Mouse (Mus musculus) megakaryocyte, adult 5-6 weeks (primary cell): ENCODE results near the gene Mettl27. TPM values are rescaled to one million over a fixed set of nuclear protein-coding genes. Genes with fewer than 3 reads are reported as not detected.
A peak's percentile ranks its signal among the peaks of the same experiment; 100 is the strongest.
"Not testable (repeated sequence)": the region's sequence is repeated elsewhere in the genome, so short reads cannot be mapped to it uniquely, and the experiment has no call there.

Source experiments
- ATAC-seq: 2 replicates; pipeline ENCODE4 v1.8.0; 2016; ENCODE audit warnings: mild to moderate bottlenecking, inconsistent platforms; ENCODE audit not compliant: poor library complexity, severe bottlenecking
- total RNA-seq, 2 experiments: library from RNA; stranded (forward) in 1 of 2; stranded (reverse) in 1 of 2; fragments of 153-499, 151-499 nt in 1 of 2; fragments of 221-1000, 200-1000 nt in 1 of 2; gene quantifications; 2 replicates each; pipeline versions ENCODE4 v1.2.3 to v1.2.4; 2015 to 2017

Gene Mettl27
- total RNA-seq, 2 experiments from 2014 or later, result 1.3 to 3.0 TPM

DNA sequence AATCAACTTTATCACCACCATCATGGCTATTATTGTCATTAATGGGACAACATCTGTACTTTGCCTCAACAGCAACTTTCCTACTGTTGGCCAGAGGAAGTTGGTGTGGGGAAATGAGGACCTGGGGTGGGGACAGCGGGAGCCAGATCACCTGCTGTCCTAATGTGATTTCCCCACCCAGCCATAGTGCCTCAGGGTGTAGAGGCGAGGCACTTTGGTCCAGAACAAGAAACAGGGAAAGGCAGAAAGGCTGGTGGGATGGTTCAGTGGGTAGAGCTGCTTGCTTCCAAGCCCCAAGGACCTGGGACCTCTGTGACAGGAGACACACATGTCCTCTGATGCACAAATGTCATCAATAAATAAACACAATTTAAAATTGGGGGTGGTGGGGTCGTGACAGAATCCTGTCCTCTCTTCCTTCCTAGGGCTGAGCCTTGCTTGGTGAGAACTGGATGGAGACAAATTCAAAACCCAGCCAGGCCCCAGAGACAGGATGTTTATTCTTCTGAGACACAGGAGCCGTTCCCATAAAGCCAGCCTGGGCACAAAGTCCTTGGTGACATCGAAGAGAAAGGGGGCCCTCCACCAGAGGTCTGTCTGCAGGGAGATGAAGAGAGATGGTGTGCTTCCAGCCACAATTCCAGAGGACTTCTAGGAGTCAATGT, 15.4 kb downstream of the Mettl27 start:
- ATAC-seq, result no peak

DNA sequence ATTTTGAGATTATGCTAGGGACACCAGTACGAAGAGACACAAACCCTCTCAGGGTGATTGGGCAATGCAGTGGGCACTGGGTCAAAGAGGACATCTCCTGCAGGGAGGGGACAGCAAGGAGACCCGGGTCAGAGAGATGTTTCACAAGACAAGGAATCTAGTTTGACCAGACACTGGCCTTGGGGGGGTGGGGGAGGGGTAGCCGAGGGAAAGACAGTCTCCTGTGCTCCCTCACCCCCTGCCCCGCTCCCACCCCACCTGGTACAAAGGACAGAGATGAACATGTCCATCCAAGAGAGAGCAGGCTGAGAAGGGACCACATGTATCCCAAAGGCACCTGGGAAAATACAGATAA, 15.9 kb downstream of the Mettl27 start:
- no peak for ATAC-seq

DNA sequence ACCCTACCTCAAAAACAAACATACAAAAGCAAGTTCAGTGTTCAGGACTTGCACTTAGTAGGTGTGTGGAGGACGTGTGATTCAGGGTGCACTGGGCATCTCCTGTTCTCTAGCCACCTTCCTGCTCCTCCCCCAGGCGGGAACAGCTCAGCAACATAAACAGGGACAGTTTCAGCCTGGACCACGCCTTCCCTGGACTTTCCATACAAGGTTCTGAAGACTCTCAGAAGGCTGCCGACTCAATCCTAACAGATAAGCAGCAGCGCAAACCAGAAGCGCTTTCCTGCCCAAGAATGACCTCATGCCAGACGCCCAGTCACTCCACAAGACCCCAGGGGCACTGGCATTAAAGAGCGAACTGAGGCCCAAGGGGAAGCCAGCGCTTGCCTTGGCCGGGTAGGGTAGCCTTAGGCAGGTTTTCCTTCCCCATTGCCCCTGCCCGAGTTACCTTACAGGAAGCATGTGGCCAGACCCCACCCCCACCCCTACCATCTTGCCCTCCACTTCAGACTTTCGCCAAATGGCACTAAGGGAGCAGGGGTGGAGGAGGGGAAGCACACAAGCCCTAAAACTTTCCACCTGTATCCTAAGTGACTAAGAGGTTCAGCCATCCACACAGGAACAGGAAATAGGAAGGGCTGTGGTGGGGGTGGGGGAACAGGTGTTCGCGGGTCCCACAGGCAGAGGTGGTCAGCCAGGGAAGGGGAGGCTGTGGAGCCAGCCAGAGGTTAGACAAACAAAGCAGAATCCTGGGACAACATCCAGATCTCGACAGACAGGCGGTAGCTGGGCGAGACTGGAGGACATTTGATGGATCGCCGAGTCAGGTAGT, 19.1 kb downstream of the Mettl27 start:
- ATAC-seq, result no peak; the same call in 1 of the 2 replicates

DNA sequence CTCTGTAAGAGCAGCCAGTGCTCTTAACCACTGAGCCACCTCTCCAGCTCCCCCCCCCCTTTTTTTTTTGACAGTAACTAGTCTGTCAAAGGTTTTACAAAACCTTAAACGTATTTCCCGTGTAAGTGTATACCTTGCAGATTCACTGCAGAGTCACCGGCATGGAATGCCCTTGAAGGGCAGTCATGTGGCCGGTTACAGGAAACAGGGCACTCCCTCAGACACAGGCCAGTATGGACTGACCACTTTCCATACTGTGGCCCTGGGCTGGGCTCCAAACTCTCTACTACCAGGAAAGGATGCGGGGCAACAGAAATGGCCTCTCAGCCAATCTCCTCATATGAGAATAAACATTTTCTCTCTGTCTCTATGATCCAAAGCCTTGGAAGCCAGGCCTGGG, 23.3 kb downstream of the Mettl27 start:
- no peak for ATAC-seq

DNA sequence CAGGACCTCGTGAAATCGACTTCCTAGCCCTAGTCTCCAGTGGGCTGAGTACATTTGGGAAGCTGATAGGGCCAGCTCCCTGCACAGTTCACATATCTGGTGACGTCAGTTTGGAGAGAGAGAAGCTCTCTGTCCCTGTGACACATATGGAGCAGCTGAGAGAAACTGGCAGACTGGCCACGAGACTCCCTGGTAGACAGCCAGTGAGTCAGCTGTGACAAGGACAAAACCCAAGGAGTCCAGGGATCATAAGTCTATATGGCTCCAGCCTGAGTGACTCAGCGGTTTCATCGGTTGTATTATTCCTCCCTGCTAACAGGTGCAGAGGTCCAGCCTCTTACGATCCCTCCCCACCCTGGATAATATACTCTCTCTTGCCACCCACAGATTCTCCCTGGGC, 26.9 kb downstream of the Mettl27 start:
- no peak for ATAC-seq

DNA sequence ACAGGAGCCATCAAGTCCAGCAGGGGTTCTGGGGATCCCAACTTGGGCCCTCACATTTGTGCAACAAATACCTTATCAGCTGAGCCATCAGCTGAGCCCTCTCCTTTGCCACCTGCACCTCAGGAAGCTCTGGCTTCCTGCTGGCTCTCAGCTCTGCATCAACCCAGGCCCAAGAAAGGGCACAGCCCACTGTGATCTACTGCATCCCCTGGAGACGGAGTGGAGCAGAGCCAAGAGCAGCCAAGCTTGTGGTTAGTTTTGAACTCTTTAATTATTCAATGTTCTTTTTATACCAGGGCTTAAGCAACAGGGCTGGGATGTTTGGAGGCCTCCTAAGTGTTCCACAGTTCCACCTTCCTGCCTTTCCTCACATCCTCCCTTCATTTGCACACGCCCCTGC, 28.3 kb downstream of the Mettl27 start:
- no peak for ATAC-seq

DNA sequence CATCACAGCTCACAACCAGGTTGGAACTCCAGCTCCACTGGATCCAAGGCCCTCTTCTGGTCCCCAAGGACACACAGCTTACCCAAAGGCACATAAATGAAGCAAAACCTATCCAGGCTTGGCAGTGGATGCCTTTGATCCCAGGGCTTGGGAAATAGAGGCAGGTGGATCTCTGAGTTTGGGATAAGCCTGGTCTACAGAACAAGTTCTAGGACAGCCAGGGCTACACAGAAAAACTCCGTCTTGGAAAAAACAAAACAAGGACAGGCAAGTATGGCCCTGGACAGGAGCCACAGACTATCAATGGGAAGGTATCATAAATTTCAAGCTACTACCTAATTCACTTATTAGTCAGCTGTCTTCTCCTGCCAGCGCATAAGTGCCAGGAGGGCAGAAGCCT, 29.4 kb downstream of the Mettl27 start:
- ATAC-seq, result no peak

DNA sequence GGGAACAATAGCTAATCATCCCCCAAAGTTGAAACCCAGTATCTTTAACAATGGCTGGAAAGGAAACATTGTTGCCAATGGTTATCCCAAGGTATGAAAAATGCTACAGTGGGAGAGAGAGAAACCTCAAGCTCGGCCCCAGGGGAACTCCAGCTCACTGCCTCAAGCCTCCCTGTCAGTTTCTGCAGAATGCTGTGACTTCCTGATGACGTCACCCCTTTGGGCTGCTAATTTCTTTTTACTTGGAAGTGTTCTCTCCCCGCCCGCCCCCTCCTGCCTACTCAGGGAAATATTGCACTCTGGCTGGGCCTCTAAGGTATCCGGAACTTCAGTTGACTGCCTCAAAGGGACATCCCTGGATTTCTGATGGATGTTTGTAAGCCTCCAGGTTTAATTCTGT, 31.4 kb downstream of the Mettl27 start:
- ATAC-seq, result no peak

DNA sequence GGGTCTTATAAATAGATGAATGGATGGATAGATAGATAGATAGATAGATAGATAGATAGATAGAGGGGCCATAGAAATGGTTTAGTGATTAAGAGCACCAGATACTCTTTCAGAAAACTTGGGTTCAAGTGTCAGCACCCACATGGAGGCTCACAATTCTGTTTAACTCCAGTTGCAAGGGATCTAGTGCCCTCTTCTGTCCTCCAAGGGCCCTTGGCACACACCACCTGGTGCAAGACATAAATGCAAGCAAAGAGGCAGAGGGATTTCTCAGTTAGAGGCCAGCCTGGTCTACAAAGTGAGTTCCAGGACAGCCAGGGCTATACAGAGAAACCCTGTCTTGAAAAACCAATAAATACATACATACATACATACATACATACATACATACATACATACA, 32.5 kb downstream of the Mettl27 start:
- ATAC-seq, result not testable (repeated sequence)

DNA sequence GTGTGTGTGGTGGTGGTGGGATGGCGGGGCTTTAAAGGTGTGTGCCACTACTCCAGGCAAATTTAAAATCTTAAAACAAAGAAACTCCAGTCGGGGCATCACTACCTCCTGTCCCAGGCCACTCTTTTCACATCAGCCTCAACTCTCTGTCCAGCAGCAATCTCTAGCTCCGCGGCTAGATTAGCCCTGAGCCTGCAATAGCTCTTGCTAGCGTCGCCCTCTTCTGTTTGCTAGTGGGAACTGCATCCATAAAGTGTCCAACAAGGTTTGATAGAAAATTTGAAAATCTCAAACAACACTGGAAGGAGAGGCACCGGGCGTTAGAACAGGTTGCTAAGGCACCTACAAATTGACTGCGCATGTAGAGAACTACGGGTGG, 33.3 kb downstream of the Mettl27 start:
- ATAC-seq, result peak; percentile 85

DNA sequence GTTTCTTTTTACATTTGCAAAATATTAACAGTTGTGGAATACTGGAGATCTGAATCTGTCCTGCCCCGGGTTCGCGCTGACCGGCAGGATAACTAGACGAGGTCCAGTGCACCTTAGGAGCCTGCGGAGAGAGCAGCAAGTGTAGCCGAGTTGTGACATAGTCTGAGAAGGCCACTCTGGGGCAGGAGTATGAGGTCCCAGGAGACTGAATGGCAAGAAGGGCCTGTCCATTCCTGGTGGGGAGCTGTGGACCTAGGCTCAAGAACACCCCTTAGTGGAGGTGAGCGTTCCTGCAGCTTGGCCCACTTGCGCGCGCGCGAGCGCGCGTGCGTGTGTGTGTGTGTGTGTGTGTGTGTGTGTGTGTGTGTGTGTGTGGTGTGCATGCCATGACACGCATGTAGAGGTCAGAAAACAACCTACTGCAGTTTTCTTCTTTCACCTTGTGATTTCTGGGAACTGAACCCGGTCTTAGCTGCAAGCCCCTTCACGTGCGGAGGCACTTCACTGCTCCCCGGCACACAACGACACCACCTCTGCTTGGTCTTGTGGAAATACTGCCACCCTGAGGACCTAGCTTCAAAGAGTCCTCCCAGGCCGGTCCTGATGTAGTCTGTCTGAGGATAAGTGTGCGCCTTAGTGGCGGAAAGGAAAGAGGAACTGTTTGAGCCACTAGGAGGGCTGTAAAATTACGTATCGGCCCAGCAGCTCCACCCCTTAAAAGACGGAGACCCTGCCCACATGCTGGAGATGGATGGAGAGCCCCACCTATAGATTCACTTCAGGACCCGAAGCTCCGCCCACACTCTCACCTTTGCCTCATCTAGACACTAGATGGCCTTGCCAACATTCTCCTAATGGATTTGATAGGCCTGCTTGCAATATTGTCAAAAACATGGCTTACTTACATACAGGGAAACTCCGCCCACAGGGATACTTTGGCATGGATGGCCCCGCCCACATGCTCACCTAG, 34.0 kb downstream of the Mettl27 start:
- ATAC-seq, result peak; percentile 77

DNA sequence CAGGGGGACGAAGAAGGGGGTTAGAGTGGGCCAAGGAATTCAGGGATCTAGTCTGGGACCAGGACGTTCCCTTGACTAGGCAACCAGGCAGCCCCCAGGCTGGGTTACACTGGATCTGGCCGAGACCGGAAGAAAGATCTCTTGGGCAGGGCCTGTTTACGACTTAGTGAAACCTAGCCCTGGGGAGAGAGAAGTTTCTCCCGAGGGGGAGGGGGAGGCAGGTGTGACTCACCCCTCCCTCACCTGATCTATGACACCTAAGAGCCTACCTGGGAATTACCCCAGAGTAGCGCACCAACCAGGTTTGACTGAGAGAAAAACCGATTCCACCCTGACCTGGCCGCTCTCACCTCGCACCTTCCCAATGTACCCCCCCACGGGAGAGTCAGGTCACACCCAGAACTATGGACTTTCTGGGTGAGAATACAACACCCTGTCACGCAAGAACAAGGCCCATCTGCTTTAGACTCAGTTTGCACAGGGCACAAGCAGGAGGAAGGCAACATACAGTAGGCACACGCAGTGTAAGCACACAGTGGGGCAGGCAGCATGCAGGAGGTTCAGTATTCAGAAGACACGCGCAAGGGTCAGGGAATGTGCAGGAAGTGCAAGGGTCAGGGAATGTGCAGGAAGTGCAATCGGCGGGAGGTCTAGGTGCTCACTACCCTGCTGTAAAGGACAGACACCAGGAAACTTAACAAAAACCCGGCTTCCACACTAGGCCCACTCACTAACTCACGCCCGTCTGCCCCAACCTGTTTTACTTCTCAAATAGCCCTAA, 35.2 kb downstream of the Mettl27 start:
- no peak for ATAC-seq

DNA sequence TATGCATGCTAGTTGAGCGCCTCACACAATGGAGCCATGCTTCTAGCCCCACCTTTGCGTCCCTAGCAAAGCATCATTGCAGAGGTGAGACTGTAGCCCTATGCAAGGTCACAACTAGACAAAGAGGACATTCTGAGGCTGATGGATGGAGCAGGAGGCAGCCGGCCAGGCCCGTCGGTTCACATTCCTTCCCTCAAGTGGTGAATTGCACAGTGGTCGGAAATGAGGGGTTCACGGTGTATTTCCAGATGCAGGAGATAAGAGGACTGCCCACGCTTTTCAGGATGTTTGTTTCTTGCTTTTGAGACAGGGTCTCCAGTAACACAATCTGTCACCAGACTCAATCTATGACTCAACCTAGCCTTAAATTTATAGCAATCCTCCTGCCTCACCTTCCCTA, 38.5 kb downstream of the Mettl27 start:
- no peak for ATAC-seq

DNA sequence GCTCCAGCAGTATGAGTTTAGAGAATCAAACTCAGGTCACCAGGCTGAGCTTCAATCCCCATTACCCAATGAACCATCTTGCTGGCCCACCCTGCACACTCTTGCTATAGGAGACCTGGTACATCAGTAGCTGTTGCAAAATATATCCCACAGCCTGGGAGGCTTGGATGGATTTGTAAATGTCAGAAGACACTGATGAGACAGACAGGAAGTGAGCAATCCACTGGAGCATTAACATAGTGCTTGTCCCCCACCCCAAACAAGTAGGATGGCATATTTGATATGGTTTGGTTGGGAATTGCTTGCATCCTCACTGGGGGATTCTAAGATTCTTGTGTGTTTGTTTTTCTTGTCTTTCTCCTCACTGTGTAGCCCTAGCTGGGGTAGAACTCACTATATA, 40.9 kb downstream of the Mettl27 start:
- no peak for ATAC-seq

DNA sequence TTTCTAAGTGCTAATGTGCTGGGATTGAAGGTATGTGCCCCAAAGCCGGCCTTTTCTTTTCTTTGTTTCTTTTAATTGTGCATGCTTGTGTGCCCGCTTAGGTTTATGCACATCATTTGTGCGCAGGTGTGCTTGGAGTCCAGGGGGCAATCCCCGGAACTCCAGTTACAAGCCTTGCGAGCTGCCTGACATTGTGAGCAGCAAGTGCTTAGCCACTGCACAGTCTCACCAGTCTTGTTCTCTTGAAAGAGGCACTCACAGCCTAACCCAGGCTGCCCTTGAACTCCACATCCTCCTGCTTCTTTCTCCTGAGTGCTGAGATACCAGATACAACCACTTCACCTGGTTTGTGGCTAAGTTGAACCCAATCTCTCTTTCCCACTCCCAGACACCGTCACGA, 41.4 kb downstream of the Mettl27 start:
- no peak for ATAC-seq

DNA sequence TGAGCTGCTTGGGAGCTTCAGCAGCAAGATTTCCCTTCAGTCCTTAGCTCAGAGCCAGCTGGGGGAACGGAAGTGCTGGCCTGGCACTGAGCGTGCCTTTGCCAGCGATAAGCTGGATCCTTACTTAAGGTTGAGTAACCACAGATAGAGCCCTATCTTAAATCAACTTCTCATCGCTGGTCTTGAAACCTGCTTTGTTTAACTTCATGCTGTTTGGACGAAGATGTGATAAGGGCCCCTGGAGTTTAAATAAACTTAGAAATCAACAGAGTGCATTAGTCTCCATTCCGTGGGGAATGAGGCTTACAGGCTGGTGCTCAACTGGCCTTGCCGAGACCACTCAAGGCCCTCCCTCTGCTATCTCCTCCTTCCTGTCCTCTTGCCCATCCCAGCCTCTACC, 42.1 kb downstream of the Mettl27 start:
- peak; percentile 74 for ATAC-seq

DNA sequence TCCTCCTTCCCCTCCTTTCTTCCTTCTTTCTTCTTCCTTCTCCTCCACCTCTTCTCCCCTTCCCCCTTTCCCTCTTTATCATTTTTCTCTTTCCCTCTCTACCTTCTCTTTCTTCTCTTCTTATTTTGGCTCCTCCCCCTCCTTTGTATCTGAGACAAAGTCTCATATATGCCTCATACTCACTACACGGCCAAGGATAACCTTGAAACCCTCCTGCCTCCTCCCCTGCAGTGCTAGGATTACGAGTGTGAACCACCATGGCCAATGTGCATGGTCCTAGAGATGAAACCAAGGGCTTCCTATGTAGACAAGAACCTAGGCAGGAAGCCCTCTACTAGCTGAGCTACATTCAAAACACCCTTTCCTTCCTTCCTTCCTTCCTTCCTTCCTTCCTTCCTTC, 42.8 kb downstream of the Mettl27 start:
- no peak for ATAC-seq

DNA sequence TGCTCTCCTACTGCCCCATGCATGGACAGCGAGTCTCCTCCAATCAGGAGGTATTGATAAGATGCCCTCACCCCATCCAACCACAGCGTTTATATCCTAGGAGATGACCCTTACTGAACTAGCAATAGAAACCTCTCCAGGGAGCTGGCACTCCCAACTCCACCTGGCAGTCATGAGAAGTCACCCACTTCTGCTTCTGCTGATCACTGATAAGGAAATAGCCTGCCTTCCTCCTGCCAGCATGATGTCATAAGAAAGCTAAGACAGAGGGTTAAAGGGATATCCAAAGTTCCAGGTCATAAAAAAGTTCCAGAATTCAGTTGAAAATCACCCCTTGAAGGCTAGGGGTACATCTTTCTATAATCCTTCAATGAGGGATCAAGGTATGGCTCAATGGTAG, 44.0 kb downstream of the Mettl27 start:
- ATAC-seq, result peak; percentile 68

DNA sequence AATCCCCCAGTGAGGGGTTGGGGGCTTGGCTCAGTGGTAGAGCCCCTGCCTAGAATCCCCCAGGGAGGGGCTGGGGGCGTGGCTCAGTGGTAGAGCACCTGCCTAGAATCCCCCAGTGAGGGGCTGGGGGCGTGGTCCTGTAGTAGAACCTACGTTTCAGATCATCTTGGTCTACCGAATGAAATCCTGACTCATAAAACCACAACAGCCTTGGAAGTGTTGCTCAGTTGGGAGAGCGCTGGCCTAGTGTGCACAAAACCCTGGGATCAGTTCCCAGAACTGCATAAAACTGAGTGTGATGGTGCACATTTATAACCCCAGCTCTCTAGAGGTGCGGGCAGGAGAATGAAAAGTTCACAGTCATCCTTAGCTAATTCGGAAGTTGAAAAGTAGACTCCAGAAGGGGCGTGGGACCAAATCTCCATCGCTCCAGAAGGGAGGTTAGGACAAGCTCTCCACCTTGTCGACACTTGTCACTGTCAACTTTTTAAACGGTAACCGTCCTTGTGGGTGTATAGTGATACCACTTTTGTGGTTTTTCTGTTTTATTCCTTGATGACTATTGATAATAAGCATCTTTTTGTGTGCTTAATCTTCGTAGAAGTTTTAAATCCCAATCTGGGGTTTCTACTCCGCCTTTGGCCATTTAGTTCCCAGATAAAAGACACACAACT, 44.5 kb downstream of the Mettl27 start:
- no peak for ATAC-seq

DNA sequence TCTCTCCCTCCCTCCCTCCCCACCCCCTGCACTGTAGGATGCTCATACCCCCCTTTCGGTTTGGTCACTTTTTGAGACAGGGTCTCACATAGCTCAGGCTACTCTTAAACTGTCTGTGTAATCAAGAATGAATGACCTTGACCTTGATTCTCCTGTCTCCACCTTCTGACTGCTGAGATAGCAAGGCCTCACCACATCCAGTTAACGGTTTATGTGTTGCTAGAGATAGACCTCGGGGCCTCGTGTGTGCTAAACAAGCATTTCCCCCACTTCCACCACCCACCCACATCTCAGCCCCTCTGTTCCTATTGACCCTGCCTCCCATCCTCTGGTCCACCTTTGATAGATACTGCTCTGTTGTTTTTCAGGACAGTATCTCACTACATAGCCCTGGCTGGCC, 45.7 kb downstream of the Mettl27 start:
- ATAC-seq, result no peak
